Mouse (Mus musculus) lung, adult 2 months (tissue): ENCODE measurements around the gene Kars. TPM values are rescaled to one million over a fixed set of nuclear protein-coding genes. Genes with fewer than 3 reads are reported as not detected.

ENCODE experiments used
- DNase-seq: peaks from one replicate; pipeline ENCODE4 v3.0.0; 2022
- H3K4me1 ChIP-seq: fragments of 200-500 bp; 2 replicates; pipeline ENCODE4 v1.6.1; 2011; ENCODE audit warnings: low read length; ENCODE audit not compliant: control insufficient read depth, insufficient read depth
- H3K4me3 ChIP-seq: fragments of 200-500 bp; replicated peaks from 2 replicates; pipeline ENCODE3; 2011; ENCODE audit warnings: low read depth, mild to moderate bottlenecking, control low read depth, low read length; ENCODE audit errors: extremely low read depth
- CTCF ChIP-seq: fragments of 200-500 bp; IDR thresholded peaks from 2 replicates; pipeline ENCODE4 v1.5.1; 2011; ENCODE audit warnings: mild to moderate bottlenecking, low read length, control low read depth; ENCODE audit not compliant: insufficient read depth
- POLR2A ChIP-seq: fragments of 200-500 bp; IDR thresholded peaks from 2 replicates; pipeline ENCODE4 v1.6.1; 2011; ENCODE audit warnings: low read depth, mild to moderate bottlenecking, control low read depth, low read length, borderline replicate concordance; ENCODE audit errors: extremely low read depth
- WGBS: fragments of 180-500 bp; shearing (Covaris S2); methylation state at CpG from one replicate; pipeline ENCODE4 v1.1.7; 2018; 5-methylcytosine and 5-hydroxymethylcytosine counted together
- polyA plus RNA-seq: library from polyadenylated mRNA; depleted of rRNA; stranded (reverse); fragments of >200 nt; gene quantifications from 2 replicates; pipeline ENCODE4 v1.2.3, GENCODE M21; 2012

Kars gene
- polyA plus RNA-seq, 1 experiment: 42.2 TPM

DNA sequence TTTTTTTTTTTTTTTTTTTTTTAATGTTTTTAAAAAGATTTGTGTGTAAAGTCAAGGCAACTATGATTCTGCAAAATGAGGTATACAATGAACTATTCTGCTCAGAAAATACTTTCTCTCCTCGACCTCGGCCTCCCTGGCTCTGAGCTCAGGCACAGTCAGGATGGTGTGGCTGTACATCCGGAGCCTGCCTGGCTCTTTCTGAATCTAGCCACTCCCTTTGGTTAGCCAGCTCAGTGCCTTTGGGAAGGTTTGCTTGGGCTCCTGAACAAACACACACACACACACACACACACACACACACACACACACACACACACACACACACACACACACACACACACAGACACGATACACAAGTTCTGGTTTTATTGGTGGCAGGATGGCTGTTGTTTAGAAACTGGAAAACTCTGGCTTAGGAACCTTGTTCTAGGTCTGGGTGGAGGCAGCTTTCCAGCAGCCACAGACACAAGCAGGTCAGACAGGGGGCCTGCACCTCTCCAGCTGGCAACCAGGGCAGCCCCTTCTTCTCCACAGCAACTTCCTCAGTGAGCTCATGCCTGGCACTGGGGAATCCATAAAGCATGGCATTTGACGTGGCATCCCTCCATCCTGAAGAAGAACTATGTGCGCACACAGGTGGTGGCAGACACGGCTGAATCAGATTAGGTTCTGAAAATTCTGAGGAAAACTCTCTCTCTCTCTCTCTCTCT is 46.1 kb downstream of the Kars start:
- 64% methylated on average over 7 of the region's 7 CpGs for WGBS
- no peak for DNase-seq
- no peaks in the 10 kb centered on the region for H3K4me1 ChIP-seq
- H3K4me3 ChIP-seq: no peak overlapping the region
- TF ChIP-seq POLR2A (no peak), CTCF (no peak)

DNA sequence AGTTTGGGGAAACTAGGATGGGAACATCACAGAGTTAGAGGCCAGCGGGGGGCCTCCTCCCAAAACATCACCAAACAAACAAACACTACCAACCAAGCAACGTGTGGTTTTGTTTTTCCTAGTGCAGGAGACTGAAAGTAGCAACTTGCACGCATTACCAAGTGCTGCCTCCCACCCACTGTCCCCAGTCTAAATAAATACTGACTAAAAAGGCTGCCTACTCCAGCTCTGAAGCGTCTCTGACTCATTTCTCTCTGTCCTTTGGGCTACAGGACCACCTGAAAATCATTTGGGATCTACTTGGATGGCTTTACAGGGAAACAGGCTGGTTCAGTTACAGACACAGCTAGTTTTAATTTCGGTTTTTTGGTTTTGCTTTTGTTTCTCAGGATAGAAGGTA is 46.8 kb downstream of the Kars start:
- no peak for TF ChIP-seq CTCF
- no peak for TF ChIP-seq POLR2A
- DNase-seq: no peak
- no peaks in the 10 kb centered on the region for H3K4me1 ChIP-seq
- H3K4me3 ChIP-seq: no peak overlapping the region
- WGBS: 51% methylated on average over 5 of the region's 5 CpGs

DNA sequence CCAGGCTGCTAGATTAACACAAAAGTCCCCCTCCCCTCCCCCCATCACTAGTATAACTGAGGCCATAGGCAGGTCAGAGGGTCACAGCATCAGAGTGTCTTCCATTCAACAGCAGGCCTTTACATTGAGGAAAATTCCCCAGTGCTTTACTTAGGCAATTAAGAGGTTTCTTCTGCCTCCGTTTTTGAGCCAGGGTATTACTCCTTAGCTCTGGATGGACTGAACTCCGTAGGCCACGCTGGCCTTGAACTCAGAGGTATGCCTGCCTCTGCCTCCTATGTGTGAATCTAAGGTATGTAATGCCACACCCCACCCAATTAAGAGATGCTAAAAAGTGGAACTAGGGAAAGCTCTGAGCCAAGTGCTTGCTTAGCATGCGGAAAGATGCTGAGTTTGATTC is 47.6 kb downstream of the Kars start:
- Histone ChIP-seq H3K4me3 (no peak overlapping the region), H3K4me1 (no peaks in the 10 kb centered on the region)
- no peak for TF ChIP-seq CTCF
- no peak for TF ChIP-seq POLR2A
- no peak for DNase-seq
- 90% methylated on average over 4 of the region's 4 CpGs for WGBS

DNA sequence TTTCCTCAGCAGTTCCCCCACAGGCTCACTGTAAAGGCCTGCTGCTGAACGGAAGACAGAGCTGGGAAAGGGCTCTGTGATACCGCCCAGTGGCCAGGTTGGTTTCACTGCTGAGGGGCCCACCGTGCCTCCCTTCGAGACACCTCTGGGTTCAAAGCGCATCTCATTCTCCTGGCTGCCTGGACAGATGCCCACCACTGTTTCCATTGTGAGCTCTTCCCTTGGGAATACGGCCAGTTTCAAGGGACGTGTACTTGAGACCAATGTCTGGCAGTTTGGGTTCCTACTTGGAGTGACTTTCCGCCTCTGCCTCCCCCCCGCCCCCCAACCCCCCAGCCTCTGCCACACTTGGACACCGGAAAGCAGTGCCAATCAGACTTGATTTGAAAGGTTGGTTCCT is 48.0 kb downstream of the Kars start:
- DNase-seq: no peak
- TF ChIP-seq POLR2A (no peak), CTCF (no peak)
- no peaks in the 10 kb centered on the region for H3K4me1 ChIP-seq
- 63% methylated on average over 10 of the region's 10 CpGs for WGBS
- H3K4me3 ChIP-seq: no peak overlapping the region

DNA sequence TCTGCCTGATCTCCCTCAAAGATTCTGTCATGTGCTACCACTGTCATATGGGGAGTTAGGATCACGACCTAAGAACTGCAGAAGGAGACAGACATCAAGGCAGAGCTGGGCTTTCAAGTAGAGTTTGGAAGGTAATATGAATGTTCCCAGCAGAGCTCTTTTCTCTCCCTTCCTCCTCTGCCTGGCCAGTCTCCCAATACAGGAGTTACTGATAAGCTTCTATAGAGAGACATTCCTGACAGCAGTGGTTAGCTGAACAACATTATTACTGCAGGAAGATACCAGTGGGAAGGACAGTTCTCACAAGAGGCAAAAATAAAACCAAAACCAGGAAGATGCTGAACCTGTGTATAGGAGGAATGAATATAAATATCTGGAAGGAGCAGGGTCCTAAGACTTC is 48.5 kb downstream of the Kars start:
- Histone ChIP-seq H3K4me1 (no peaks in the 10 kb centered on the region), H3K4me3 (no peak overlapping the region)
- TF ChIP-seq CTCF (no peak), POLR2A (no peak)
- WGBS: 88% methylated on average over 1 of the region's 1 CpGs
- DNase-seq: no peak

DNA sequence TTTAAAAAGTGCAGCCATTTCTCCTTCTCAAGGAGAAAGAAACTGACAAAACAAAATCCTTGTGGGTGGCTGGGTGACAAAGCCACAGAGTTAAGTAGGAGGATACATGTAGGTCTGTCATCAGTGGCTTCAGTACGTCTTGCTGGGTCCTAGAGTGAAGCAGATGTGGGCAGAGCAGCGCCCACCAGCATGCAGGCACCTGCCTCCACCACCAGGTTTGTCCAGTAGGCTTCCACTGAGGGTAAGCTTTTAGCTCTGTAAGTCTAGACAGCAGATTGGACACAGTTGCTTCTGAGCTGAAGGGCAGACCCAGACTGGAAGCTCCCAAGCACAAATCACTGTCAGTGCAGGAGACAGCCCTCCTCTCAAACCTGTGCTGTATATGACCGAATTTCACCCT is 49.8 kb downstream of the Kars start:
- Histone ChIP-seq H3K4me3 (no peak overlapping the region), H3K4me1 (no peaks in the 10 kb centered on the region)
- 78% methylated on average over 3 of the region's 3 CpGs for WGBS
- no peak for DNase-seq
- no peak for TF ChIP-seq POLR2A
- TF ChIP-seq CTCF: no peak

DNA sequence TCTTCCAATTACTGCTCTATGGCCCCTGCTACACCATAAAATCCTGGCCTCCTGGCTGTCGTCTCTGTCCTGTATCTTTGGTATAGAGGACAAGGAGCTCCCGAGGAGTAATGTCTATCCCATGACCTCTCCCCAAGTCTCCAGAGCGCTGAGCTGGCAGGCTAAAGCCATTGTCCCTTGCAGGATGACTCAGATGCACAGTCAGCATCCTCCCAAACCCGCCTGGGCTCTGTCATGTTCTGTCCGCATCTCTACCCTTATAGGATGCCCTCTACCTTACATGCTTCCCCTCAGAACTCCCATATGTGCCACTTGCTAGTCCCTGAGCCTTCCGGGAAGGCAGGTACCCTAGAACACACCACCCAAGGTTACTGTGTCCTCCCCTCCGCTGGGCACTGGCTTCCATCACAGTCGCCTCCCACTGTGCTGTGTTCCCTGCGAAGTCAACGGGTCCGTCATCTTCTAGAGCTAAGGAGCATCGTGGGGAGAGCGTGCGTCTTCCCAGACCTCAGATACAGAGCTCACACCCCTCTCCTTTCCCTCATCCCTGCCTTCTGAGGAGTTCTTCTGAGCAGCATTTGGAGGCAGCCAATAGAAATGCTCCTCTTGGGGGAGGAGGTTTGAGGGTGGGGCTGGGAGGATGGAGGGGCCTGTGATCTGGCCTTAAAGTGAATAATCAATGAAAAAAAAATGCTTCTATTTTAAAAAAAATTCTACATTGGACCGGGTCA is 50.4 kb downstream of the Kars start:
- no peak for DNase-seq
- no peak for TF ChIP-seq CTCF
- TF ChIP-seq POLR2A: no peak
- Histone ChIP-seq H3K4me1 (no peaks in the 10 kb centered on the region), H3K4me3 (no peak overlapping the region)
- 70% methylated on average over 15 of the region's 15 CpGs for WGBS

DNA sequence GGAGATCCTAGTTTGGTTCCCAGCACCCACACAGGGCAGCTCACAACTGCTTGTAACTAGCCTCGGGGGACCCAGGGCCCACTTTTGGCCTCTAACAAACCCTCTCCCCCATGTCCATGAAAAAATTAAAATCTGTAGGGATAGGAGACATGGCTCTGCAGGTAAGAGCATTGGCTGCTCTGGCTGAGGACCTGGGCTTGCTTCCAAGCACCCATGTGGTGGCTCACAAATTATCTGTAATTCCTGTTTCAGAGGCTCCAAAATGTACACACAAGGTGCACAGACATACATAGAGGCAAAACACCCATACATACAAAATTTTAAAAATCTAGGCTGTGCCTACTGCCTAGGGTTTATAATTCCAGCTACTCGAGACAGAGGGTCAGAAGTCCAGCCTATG is 53.9 kb downstream of the Kars start:
- H3K4me1 ChIP-seq: no peaks in the 10 kb centered on the region
- H3K4me3 ChIP-seq: no peak overlapping the region
- 94% methylated on average over 2 of the region's 2 CpGs for WGBS
- no peak for DNase-seq
- TF ChIP-seq POLR2A (no peak), CTCF (no peak)

DNA sequence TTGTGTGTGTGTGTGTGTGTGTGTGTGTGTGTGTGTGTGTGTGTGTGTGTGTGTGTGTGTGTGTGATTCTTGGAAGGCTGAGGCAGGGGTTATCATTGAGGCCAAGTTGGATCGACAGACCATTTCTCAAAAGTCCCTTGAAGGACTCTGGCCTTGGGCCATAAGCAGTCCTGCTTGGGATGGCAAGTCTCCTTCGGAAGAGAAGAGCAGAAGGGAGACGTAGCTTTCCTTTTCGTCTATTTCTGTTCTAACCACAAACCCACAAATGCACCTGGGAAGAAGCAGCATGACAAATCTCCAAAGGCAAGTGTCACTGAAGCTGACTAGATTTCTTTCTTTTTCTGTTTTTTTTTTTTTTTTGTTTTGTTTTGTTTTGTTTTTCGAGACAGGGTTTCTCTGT is 55.2 kb downstream of the Kars start:
- TF ChIP-seq POLR2A: no peak
- no peak for TF ChIP-seq CTCF
- no peak for DNase-seq
- no peaks in the 10 kb centered on the region for H3K4me1 ChIP-seq
- 75% methylated on average over 5 of the region's 5 CpGs for WGBS
- H3K4me3 ChIP-seq: no peak overlapping the region

DNA sequence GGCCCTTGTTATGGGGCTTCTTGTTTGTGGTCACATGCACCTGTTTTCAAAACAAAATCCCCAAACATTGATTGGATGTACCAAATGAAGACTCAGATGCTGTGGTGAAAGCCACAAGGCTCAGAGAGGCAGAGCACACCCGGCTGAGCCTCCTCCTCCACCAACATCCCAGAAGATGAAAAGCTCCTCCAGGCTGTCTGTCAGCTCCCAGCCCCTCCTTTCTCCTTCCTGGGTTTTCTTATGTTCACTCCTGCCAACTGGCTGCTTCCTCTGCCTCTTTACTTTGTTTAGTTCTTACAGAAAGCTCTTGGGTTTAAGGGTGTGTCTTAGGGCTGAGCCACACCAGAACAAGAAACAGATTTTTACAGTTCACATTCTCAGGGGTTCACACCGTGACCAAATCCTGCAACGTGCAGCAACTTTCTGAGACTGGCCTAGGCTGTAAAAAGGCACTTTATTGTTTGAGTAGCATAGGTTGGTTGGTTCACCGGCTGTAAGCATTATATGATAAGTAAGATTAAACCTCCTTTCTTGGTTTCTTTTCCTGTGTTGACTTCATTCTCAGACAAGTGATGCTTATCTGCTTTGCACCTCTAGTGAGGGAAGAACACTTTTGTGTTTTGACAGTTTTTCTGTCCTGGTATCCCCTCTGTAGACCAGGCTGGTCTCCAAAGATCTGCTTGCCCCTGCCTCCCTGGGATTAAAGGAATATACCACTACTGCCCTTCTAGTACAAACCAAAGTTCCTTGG is 56.1 kb downstream of the Kars start:
- no peak for TF ChIP-seq CTCF
- TF ChIP-seq POLR2A: no peak
- WGBS: 75% methylated on average over 4 of the region's 4 CpGs
- H3K4me3 ChIP-seq: no peak overlapping the region
- no peak for DNase-seq
- H3K4me1 ChIP-seq: no peaks in the 10 kb centered on the region
